Mouse (Mus musculus) stomach, embryonic 14.5 days (tissue): ENCODE measurements around the gene Sult1a1. TPM values are rescaled to one million over a fixed set of nuclear protein-coding genes. Genes with fewer than 3 reads are reported as not detected.

ENCODE experiments used
- ATAC-seq: fragments of 200-750 bp; cut with Nextera tagmentation; 2 replicates; pipeline ENCODE4 v1.8.0; 2017; ENCODE audit warnings: low read depth, moderate TSS enrichment; ENCODE audit not compliant: insufficient number of reproducible peaks, insufficient read depth, low FRiP score
- H3K27ac ChIP-seq: fragments of 300-500 bp; sonication (generic); 2 replicates; pipeline ENCODE4 v1.5.1; 2014; ENCODE audit warnings: mild to moderate bottlenecking, low read length, moderate library complexity, mixed read lengths
- H3K27me3 ChIP-seq: fragments of 300-500 bp; sonication (generic); 2 replicates; pipeline ENCODE4 v1.6.1; 2014; ENCODE audit warnings: low read length, control low read depth, mixed read lengths; ENCODE audit not compliant: control insufficient read depth, insufficient read depth
- H3K36me3 ChIP-seq: fragments of 300-500 bp; sonication (generic); 2 replicates; pipeline ENCODE4 v1.6.1; 2014; ENCODE audit warnings: mild to moderate bottlenecking, control low read depth, low read length, moderate library complexity, mixed read lengths; ENCODE audit not compliant: control insufficient read depth, insufficient read depth
- H3K4me1 ChIP-seq: fragments of 300-500 bp; sonication (generic); 2 replicates; pipeline ENCODE4 v1.6.1; 2014; ENCODE audit warnings: low read length, control low read depth, mixed read lengths; ENCODE audit not compliant: control insufficient read depth, insufficient read depth
- H3K4me2 ChIP-seq: fragments of 300-500 bp; sonication (generic); replicated peaks from 2 replicates; pipeline ENCODE4 v1.6.1; 2014; ENCODE audit warnings: low read depth, low read length, control low read depth
- H3K4me3 ChIP-seq: fragments of 300-500 bp; sonication (generic); 2 replicates; pipeline ENCODE4 v1.5.1; 2014; ENCODE audit warnings: low read depth, low read length, control low read depth
- H3K9ac ChIP-seq: fragments of 300-500 bp; sonication (generic); replicated peaks from 2 replicates; pipeline ENCODE4 v1.6.1; 2014; ENCODE audit warnings: low read depth, mild to moderate bottlenecking, control low read depth, low read length, moderate library complexity, mixed read lengths
- H3K9me3 ChIP-seq: fragments of 300-500 bp; sonication (generic); 2 replicates; pipeline ENCODE4 v1.6.1; 2016; ENCODE audit warnings: low read depth, low read length, control low read depth; ENCODE audit not compliant: control insufficient read depth
- WGBS: fragments of 180-500 bp; shearing (Covaris S2); extraction: QIAGEN DNeasy Blood & Tissue Kit; methylation state at CpG from one replicate; pipeline ENCODE4 v1.1.7; 2014; 5-methylcytosine and 5-hydroxymethylcytosine counted together
- polyA plus RNA-seq: library from polyadenylated mRNA; unstranded; fragments of >200 nt; fragmentation: Nextera tagmentation; extraction: Ambion mirVana; gene quantifications from 2 replicates; pipeline ENCODE4 v1.2.1, GENCODE M21; 2014

Sult1a1 gene
- polyA plus RNA-seq, 1 experiment from 2014 or later = 5.8 TPM

DNA sequence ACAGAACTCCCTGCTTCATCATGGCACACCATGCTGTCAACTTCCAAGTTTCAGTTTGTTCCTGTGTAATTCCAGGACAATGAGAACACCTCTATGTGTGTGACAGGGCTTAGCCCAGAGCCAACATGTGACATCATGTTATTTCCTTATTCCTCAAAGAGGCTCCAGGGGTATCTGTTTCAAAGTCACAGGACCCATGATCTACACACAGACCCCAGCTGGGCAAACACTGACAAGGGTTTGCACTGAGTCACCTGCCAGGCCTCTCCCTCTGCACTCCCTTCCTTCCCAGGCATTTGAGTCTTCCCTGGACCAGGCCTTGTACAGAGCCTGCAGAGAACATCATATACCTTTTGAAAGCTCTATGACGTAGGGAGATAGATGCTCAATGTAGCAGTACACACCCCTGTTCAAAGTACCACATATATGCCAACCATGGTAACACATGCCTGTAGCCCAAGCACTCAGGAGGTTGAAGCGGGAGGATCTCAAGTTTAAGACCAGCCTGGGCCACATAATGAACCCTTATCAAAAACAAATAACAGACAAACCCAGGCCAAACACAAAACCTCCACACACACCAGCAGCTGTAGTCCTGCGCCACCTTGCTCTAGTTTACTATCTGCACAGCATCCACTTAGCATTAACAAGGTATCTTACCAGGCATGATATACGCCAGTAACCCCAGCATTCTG lies 45.3 kb downstream of the Sult1a1 start, which contains the start of gene Nupr1:
Gene Nupr1 (minus strand): TSS at position 38 of the 695 bp plus-strand sequence.
- H3K9ac ChIP-seq = no peak within 1 kb of the TSS
- no peaks in the 10 kb centered on the region for H3K4me1 ChIP-seq
- no peak within 1 kb of the TSS for H3K4me3 ChIP-seq
- no peak within 1 kb of the TSS for H3K4me2 ChIP-seq
- ATAC-seq = peak; percentile 85
- WGBS = 80% methylated on average over 4 of the region's 4 CpGs
- no peaks in the 10 kb centered on the region for H3K9me3 ChIP-seq
- H3K27me3 ChIP-seq = no peaks in the 10 kb centered on the region
- no peaks in the 10 kb centered on the region for H3K36me3 ChIP-seq
- H3K27ac ChIP-seq = peak within 1 kb of the TSS; percentile 44; the same call in 1 of the 2 replicates

DNA sequence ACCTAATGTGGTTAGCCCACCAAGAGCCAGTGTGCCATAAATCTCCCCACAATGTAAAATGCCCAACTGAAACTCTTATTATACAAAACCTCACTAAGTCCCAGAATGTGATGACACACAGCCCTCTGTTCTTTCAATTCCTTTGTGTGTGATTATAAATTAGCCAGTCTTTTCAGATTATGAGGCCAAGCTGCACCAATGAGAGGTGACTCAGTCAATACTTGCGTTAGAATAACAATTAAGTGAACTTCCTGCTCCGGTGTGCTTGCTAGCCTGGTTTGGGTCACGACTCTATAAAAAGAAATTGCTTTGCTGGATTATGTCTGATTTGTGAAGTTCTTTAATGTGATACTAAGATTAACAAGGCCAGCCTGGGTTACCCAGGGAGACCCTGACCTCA lies 46.3 kb downstream of the Sult1a1 start:
- no peaks in the 10 kb centered on the region for H3K9me3 ChIP-seq
- H3K4me1 ChIP-seq = no peaks in the 10 kb centered on the region
- no peak for ATAC-seq
- peak overlapping the region; percentile 13; the same call in 1 of the 2 replicates for H3K27ac ChIP-seq
- no peak overlapping the region for H3K4me3 ChIP-seq
- H3K4me2 ChIP-seq = no peak overlapping the region
- H3K36me3 ChIP-seq = no peaks in the 10 kb centered on the region
- WGBS = 35% methylated on average over 3 of the region's 3 CpGs
- H3K9ac ChIP-seq = no peak overlapping the region
- no peaks in the 10 kb centered on the region for H3K27me3 ChIP-seq

DNA sequence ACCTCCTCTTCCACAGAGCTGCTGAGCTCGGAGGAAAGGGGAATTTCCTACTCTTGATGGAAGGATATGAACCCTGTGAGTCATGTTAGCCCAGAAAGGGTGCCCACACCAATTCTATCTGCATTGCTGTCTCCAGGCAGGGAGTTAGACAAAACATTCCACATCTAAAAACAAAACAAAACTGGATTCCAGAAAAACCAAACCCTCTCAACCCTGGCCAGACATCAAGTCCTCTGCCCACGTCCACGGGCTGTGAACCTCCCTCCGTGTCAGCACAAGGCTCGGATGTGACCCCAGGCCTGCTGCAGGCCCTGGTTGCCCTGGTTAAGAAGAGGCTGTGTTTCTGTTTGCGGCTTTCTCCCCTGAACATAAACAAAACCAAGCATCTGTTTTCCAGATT lies 48.1 kb downstream of the Sult1a1 start:
- ATAC-seq = no peak
- 63% methylated on average over 6 of the region's 6 CpGs for WGBS
- H3K36me3 ChIP-seq = no peaks in the 10 kb centered on the region
- no peaks in the 10 kb centered on the region for H3K27me3 ChIP-seq
- H3K9me3 ChIP-seq = no peaks in the 10 kb centered on the region
- H3K4me1 ChIP-seq = no peaks in the 10 kb centered on the region
- H3K4me2 ChIP-seq = no peak overlapping the region
- H3K4me3 ChIP-seq = no peak overlapping the region
- H3K27ac ChIP-seq = no peak overlapping the region
- H3K9ac ChIP-seq = no peak overlapping the region

DNA sequence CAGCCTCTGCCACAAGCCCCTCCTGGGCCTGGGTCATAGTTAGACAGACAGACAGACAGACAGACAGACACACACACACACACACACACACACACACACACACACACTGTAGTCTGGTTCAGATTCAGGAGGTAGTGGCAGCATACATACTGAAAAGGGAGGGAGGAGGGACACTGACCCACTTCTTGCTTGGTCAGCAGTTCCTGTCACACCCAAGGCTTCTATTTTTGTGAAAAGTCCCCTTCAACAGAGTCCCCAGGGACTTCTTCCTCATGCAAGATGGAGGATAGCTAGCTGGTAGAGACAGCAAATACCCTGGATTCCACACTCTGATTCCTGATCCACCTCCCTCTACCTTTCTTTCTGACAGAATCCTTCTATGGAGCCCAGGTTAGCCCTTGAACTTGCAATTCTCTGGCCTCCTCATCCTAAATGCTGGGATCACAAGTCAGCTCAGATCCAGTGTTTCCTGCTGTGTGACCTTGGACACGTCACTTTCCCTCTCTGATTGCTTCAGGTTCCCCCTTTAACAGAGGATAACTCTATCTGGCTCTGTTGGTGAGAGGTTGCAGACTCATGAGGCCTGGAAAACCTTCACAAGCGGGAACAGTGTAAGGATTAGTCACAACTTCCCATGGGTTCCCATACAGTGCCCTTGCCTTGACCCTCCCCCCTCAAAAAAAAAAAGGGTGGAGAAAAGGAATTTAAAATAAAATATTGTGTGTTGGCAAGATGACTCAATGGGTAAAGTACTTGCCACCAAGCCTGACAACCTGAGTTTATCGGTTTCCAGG lies 50.2 kb downstream of the Sult1a1 start:
- WGBS = 81% methylated on average over 3 of the region's 3 CpGs
- no peaks in the 10 kb centered on the region for H3K4me1 ChIP-seq
- H3K27ac ChIP-seq = no peak overlapping the region

DNA sequence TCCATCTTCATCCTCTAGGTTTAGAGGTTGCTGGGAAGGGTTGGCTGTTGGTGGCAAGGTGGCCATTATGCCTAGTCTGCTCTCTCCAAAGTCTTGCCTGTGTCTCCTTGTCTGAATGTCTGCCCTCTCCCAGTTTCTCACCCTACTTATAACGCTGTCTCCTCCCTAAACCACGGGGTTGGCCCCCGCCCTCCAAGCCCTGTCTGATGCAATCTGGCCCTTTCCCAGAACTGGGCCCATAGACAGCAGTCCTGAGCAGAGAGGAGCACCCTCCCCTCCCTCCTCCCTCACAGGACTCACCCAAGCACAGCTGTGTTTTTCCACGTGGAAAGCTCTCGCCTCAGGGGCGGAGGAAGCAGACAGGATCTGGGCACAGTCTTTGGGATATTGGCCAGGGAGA lies 50.9 kb downstream of the Sult1a1 start:
- Histone ChIP-seq H3K36me3 (no peaks in the 10 kb centered on the region), H3K27me3 (no peaks in the 10 kb centered on the region), H3K9me3 (no peaks in the 10 kb centered on the region), H3K4me1 (no peaks in the 10 kb centered on the region), H3K4me2 (no peak overlapping the region), H3K9ac (no peak overlapping the region), H3K27ac (no peak overlapping the region), H3K4me3 (no peak overlapping the region)
- ATAC-seq = peak; percentile 60; the same call in 1 of the 2 replicates
- WGBS = 26% methylated on average over 6 of the region's 6 CpGs

More for the DNA sequence above, 50.2 kb downstream of the Sult1a1 start:
- Histone ChIP-seq H3K9ac (no peak overlapping the region), H3K9me3 (no peaks in the 10 kb centered on the region), H3K27me3 (no peaks in the 10 kb centered on the region), H3K4me2 (no peak overlapping the region), H3K4me3 (no peak overlapping the region), H3K36me3 (no peaks in the 10 kb centered on the region)
- ATAC-seq = no peak

DNA sequence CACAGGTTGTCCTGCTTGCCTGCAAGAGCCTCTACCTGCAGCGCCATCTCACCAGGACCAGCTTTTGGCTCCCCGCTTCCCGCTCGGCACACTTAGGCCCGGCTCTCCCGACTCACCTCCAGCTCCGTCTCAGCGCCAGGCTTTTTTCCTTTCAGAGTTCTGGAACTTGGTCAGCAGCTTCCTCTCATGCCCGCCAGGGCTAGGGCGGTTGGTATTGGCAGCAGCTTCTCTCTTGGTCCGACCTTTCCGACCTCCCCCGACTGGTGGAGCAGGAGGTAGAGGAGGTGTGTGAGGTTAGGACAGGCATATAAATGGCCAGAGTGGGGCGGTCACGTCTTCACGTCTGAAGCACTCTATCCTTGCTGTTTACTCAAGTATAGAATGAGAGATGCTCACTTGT lies 51.5 kb downstream of the Sult1a1 start:
- Histone ChIP-seq H3K9me3 (no peaks in the 10 kb centered on the region), H3K27me3 (no peaks in the 10 kb centered on the region), H3K4me2 (no peak overlapping the region), H3K4me1 (no peaks in the 10 kb centered on the region), H3K36me3 (no peaks in the 10 kb centered on the region), H3K4me3 (no peak overlapping the region), H3K27ac (no peak overlapping the region), H3K9ac (no peak overlapping the region)
- 64% methylated on average over 16 of the region's 16 CpGs for WGBS
- no peak for ATAC-seq

DNA sequence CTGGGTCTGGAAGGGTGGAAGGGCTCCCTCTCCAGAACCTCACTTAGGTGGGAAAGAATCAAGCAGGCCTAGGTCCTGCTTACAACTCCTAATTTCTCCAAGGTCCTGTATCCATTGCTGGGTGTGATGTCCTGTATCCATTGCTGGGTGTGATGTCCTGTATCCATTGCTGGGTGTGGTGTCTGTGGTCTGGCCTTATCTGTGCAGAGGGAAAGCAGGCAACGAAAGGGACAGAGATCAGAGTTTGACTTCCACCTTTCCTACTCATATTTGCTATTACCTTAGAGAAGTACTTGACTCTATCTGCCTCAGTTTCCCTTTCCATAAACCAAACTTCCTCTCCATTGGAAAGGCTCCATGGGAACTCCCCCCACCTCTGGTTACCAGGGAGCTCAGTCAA lies 52.9 kb downstream of the Sult1a1 start:
- Histone ChIP-seq H3K4me3 (no peak overlapping the region), H3K4me1 (no peaks in the 10 kb centered on the region), H3K27me3 (no peaks in the 10 kb centered on the region), H3K27ac (no peak overlapping the region), H3K36me3 (no peaks in the 10 kb centered on the region), H3K9me3 (no peaks in the 10 kb centered on the region), H3K4me2 (no peak overlapping the region), H3K9ac (no peak overlapping the region)
- WGBS = 82% methylated on average over 1 of the region's 1 CpGs
- ATAC-seq = no peak
